Mouse (Mus musculus): ENCODE results near the gene Ccdc69.

DNA sequence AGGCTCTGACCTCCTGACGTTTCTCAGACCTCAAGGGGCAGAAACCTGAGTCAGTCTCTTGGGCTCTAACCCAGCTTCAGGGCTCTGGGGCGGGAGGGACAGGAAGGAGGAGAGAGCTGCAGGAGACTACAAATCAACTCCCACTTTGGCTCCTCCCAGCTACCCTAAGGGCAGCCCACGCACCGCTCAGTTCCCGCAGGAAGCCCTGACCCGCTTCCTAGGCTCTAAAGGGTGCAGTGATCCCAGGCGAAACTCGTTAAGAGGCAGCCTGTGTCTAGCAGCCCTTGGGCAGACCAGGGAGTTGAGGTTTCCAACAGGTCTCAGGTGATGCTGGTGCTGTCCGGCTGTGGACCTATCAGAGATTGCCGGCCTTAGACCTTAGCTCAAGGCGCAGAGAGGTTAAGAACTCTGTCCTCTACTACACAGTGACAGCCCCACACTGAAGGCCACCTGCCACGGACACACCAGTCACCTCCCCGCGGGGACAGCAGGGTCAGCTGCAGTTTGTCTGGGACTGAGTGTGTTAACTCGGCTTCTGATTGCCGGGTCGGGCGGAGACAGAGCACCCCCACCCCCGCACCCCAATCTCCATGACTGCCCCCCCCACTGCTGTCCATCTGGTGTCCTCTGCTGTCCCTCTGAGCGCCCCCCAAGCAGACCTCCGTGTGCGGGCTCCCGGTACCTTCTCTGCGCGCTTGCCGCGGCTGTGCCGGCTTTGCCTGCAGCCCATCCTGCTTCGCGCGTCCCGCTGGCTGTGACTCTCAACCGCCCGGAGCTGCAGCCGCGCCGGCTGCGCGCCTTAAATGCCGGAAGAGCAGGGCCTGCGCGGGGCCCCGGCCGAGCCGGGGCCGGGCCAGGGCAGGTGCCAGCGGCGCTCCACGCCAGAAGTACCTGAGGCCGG lies at the start of gene Ccdc69:
- no peak for TF ChIP-seq CTCF (IDR thresholded peaks at IDR 0.05; ENCODE audit: insufficient read depth, low read depth, low read length)
- TF ChIP-seq POLR2A (IDR thresholded peaks at IDR 0.05; ENCODE audit: insufficient read depth, low read depth, low read length): no peak
